ENCODE assay signal across 9 mouse cellular contexts in the genomic region with DNA sequence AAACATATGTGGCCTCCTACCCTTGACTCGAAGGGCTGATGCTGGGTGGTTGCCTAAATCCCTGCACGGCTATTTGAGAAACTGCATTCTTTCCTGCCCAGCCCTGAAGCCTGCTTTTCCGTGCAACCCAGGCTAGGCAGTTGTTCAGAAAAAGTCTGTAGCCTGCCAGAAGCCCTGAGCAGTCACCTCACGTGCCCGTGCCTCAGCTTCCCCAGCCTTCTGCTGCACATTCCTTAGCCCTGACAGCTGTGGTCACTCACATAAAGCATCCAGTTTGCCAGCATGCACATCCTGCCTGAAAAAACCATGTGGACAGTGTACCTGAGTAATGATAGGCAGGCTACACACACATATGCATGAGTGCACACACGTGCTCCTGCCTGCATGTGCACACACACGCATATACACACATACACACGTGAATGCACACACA.
DNase-seq lines count a peak whose midpoint lies in the region; ATAC-seq and TF ChIP-seq lines count a peak whose summit lies in the region.
"Had no signal": no experiment of that assay in that cellular context is flagged by ENCODE, and none has a peak within 500 bp of the region (broad histone marks: within the 10 kb centered on the region; RNA-seq: fewer than 3 reads in every experiment).

No protein-coding gene starts in this region.

- no peak for TF ChIP-seq CTCF in intestine, postnatal 0 days (IDR thresholded peaks at IDR 0.05; ENCODE audit: low read depth)
- TF ChIP-seq CTCF in kidney, adult 2 months (conservative IDR thresholded peaks at IDR 0.05; ENCODE audit: insufficient read depth, insufficient read length, low read depth, low read length) = no peak

- ATAC-seq in intestine, embryonic 14.5 days (replicated peaks; ENCODE audit: low FRiP score, low TSS enrichment, low read depth) = peak; percentile 9; the same call in 1 of the 2 replicates
- no peak for ATAC-seq in intestine, postnatal 0 days
- ATAC-seq in forebrain, embryonic 15.5 days (replicated peaks) = no peak

- H3ac ChIP-seq in myocyte (ENCODE audit: control insufficient read depth, insufficient read length) = no peak overlapping the region

- peak overlapping the region; percentile 85 for H3K27ac ChIP-seq in intestine, embryonic 14.5 days (ENCODE audit: low read depth)
- no peak overlapping the region; the same call in 1 of the 2 replicates for H3K27ac ChIP-seq in intestine, postnatal 0 days (ENCODE audit: low read depth, low read length)
- peak overlapping the region; percentile 92 for H3K27ac ChIP-seq in forebrain, embryonic 15.5 days (replicated peaks)
- no peak overlapping the region for H3K27ac ChIP-seq in kidney, adult 2 months (ENCODE audit: insufficient read depth, low read depth, low read length)

- H3K4me3 ChIP-seq in intestine, embryonic 14.5 days (ENCODE audit: low read depth, low read length) = no peak overlapping the region
- no peak overlapping the region for H3K4me3 ChIP-seq in intestine, postnatal 0 days (ENCODE audit: low read depth, low read length)
- no peak overlapping the region for H3K4me3 ChIP-seq in forebrain, embryonic 15.5 days
- H3K4me3 ChIP-seq in kidney, adult 2 months (ENCODE audit: insufficient read depth, low read depth, low read length) = no peak overlapping the region
- no peak overlapping the region for H3K4me3 ChIP-seq in myocyte

- H3K9me3 ChIP-seq in intestine, embryonic 14.5 days (ENCODE audit: control insufficient read depth, low read length) = no peaks in the 10 kb centered on the region
- no peaks in the 10 kb centered on the region for H3K9me3 ChIP-seq in intestine, postnatal 0 days (ENCODE audit: control insufficient read depth)
- H3K9me3 ChIP-seq in forebrain, embryonic 15.5 days = no peaks in the 10 kb centered on the region

- H3K9ac ChIP-seq in intestine, embryonic 14.5 days (ENCODE audit: low read length) = no peak overlapping the region
- H3K9ac ChIP-seq in intestine, postnatal 0 days (ENCODE audit: low read depth, low read length) = no peak overlapping the region
- H3K9ac ChIP-seq in forebrain, embryonic 15.5 days (replicated peaks) = no peak overlapping the region

- DNase-seq in intestine, embryonic 14.5 days (ENCODE audit: low spot score) = no peak
- DNase-seq in kidney, adult 2 months = peak; percentile 21
- no peak for DNase-seq in right cerebral cortex, postnatal 10 days (ENCODE audit: low spot score in 2 of 2)
- no peak for DNase-seq in right cerebral cortex, postnatal 4 days
- DNase-seq in thymus, postnatal 14 days = no peak

- no peaks in the 10 kb centered on the region for H3K27me3 ChIP-seq in intestine, embryonic 14.5 days (replicated peaks; ENCODE audit: control insufficient read depth, insufficient read depth, low read length)
- H3K27me3 ChIP-seq in intestine, postnatal 0 days (replicated peaks; ENCODE audit: control insufficient read depth, insufficient read depth, low read length) = no peaks in the 10 kb centered on the region
- no peaks in the 10 kb centered on the region for H3K27me3 ChIP-seq in forebrain, embryonic 15.5 days
- H3K27me3 ChIP-seq in kidney, adult 2 months (replicated peaks; ENCODE audit: control insufficient read depth, insufficient read depth, low read length) = no peaks in the 10 kb centered on the region
- H3K27me3 ChIP-seq in myocyte (ENCODE audit: control insufficient read depth, insufficient read depth, insufficient read length) = no peaks in the 10 kb centered on the region
- H3K27me3 ChIP-seq: CH12.LX had no signal

- no peak for TF ChIP-seq POLR2A in kidney, adult 2 months (IDR thresholded peaks at IDR 0.05; ENCODE audit: low read depth, low read length)
- TF ChIP-seq POLR2A in myocyte (IDR thresholded peaks at IDR 0.05; ENCODE audit: insufficient read length, low read depth) = peak; percentile 55

- H3K79me2 ChIP-seq in myocyte (ENCODE audit: control insufficient read depth, insufficient read depth) = no peaks in the 10 kb centered on the region

- WGBS in intestine, embryonic 14.5 days = 46% methylated on average over 8 of the region's 8 CpGs
- 48% methylated on average over 8 of the region's 8 CpGs for whole genome bisulfite sequencing in intestine, postnatal 0 days
- 68% methylated on average over 8 of the region's 8 CpGs for WGBS in forebrain, embryonic 15.5 days
- WGBS in kidney, adult 2 months = 64% methylated on average over 8 of the region's 8 CpGs

- H3K4me1 ChIP-seq in intestine, embryonic 14.5 days (replicated peaks; ENCODE audit: control insufficient read depth, insufficient read depth, low read length) = peaks cover 42% of the 10 kb centered on the region
- H3K4me1 ChIP-seq in intestine, postnatal 0 days (replicated peaks; ENCODE audit: control insufficient read depth, insufficient read depth, low read length) = no peaks in the 10 kb centered on the region
- H3K4me1 ChIP-seq in forebrain, embryonic 15.5 days = peaks cover 42% of the 10 kb centered on the region
- no peaks in the 10 kb centered on the region for H3K4me1 ChIP-seq in kidney, adult 2 months (ENCODE audit: control insufficient read depth, insufficient read depth, low read length)

- no peak overlapping the region for H3K4me2 ChIP-seq in intestine, embryonic 14.5 days (ENCODE audit: low read length)
- H3K4me2 ChIP-seq in intestine, postnatal 0 days (replicated peaks; ENCODE audit: low read depth) = no peak overlapping the region
- H3K4me2 ChIP-seq in forebrain, embryonic 15.5 days (replicated peaks) = no peak overlapping the region
- peak overlapping the region; percentile 52 for H3K4me2 ChIP-seq in myocyte (ENCODE audit: low read depth)

- H3K36me3 ChIP-seq in intestine, embryonic 14.5 days (ENCODE audit: control insufficient read depth, insufficient read depth, low read length) = no peaks in the 10 kb centered on the region
- H3K36me3 ChIP-seq in intestine, postnatal 0 days (ENCODE audit: control insufficient read depth, insufficient read depth) = no peaks in the 10 kb centered on the region
- no peaks in the 10 kb centered on the region for H3K36me3 ChIP-seq in forebrain, embryonic 15.5 days
- H3K36me3 ChIP-seq in kidney, adult 2 months (ENCODE audit: control insufficient read depth, insufficient read depth, low read length) = no peaks in the 10 kb centered on the region
- no peaks in the 10 kb centered on the region for H3K36me3 ChIP-seq in myocyte (ENCODE audit: control insufficient read depth, insufficient read depth)

TF ChIP-seq in myocyte, 11 proteins besides CTCF, POLR2A, EP300 and RAD21:
- TF ChIP-seq MYOD1 (IDR thresholded peaks at IDR 0.05; ENCODE audit: control insufficient read depth in 1 of 3, insufficient read length in 2 of 3, low read depth in 2 of 3) = peak in 2 of 3 experiments; percentile 77 to 80
- peak; percentile 4 for TF ChIP-seq MAX (IDR thresholded peaks at IDR 0.05; ENCODE audit: low read depth)
- no peak for TF ChIP-seq SRF (IDR thresholded peaks at IDR 0.05; ENCODE audit: control insufficient read depth, insufficient read length, low read depth)
- TF ChIP-seq USF1 (IDR thresholded peaks at IDR 0.05; ENCODE audit: low read depth) = peak; percentile 36
- peak; percentile 99 for TF ChIP-seq POLR2AphosphoS2 (IDR thresholded peaks at IDR 0.05; ENCODE audit: insufficient read length, low read depth)
- TF ChIP-seq MYOG (IDR thresholded peaks at IDR 0.05; ENCODE audit: control insufficient read depth in 1 of 3, insufficient read depth in 1 of 3, insufficient read length in 2 of 3, low read depth in 2 of 3) = peak in 2 of 3 experiments; percentile 68 to 86
- TF ChIP-seq TCF3 (IDR thresholded peaks at IDR 0.05; ENCODE audit: insufficient read length, low read depth) = no peak
- no peak for TF ChIP-seq E2F4 (IDR thresholded peaks at IDR 0.05; ENCODE audit: insufficient read depth)
- TF ChIP-seq TCF12 (IDR thresholded peaks at IDR 0.05; ENCODE audit: insufficient read depth, poor library complexity, severe bottlenecking) = peak; percentile 62
- TF ChIP-seq REST (IDR thresholded peaks at IDR 0.05; ENCODE audit: insufficient read depth, insufficient read length) = no peak
- TF ChIP-seq CEBPB (IDR thresholded peaks at IDR 0.05; ENCODE audit: insufficient read depth, poor library complexity, severe bottlenecking) = no peak

Comparison
In these comparisons a context has a peak if more than half of its experiments do, and no peak if none do; other contexts are left out.
1. H3K27ac ChIP-seq: peak in intestine, embryonic 14.5 days (single experiment) and forebrain, embryonic 15.5 days (single experiment); none in intestine, postnatal 0 days (single experiment) and kidney, adult 2 months (single experiment).